Mouse (Mus musculus) midbrain, embryonic 13.5 days (tissue): ENCODE data around the gene Rbms3. TPM values are rescaled to one million over a fixed set of nuclear protein-coding genes. Genes with fewer than 3 reads are reported as not detected.
A peak's percentile ranks its signal among the peaks of the same experiment; 100 is the strongest.

ENCODE experiments used
- ATAC-seq: fragments of 200-750 bp; cut with Nextera tagmentation; 2 replicates; pipeline ENCODE4 v1.8.0; 2017; ENCODE audit warnings: mild to moderate bottlenecking, moderate TSS enrichment, moderate library complexity
- H3K27ac ChIP-seq: fragments of 300-500 bp; sonication (generic); 2 replicates; pipeline ENCODE4 v1.5.1; 2015; ENCODE audit warnings: inconsistent platforms, mild to moderate bottlenecking, moderate library complexity
- H3K27me3 ChIP-seq: fragments of 300-500 bp; sonication (generic); 2 replicates; pipeline ENCODE4 v1.6.1; 2015; ENCODE audit warnings: mild to moderate bottlenecking, inconsistent platforms
- H3K36me3 ChIP-seq: fragments of 300-500 bp; sonication (generic); 2 replicates; pipeline ENCODE4 v1.6.1; 2015; ENCODE audit warnings: mild to moderate bottlenecking, inconsistent platforms
- H3K4me1 ChIP-seq: fragments of 300-500 bp; sonication (generic); replicated peaks from 2 replicates; pipeline ENCODE4 v1.6.1; 2015; ENCODE audit warnings: inconsistent platforms
- H3K4me2 ChIP-seq: fragments of 300-500 bp; sonication (generic); replicated peaks from 2 replicates; pipeline ENCODE4 v1.6.1; 2015; ENCODE audit warnings: moderate library complexity, mild to moderate bottlenecking, inconsistent platforms
- H3K4me3 ChIP-seq: fragments of 300-500 bp; sonication (generic); replicated peaks from 2 replicates; pipeline ENCODE4 v1.5.1; 2015; ENCODE audit warnings: mild to moderate bottlenecking, inconsistent platforms
- H3K9ac ChIP-seq: fragments of 300-500 bp; sonication (generic); replicated peaks from 2 replicates; pipeline ENCODE4 v1.6.1; 2015; ENCODE audit warnings: mild to moderate bottlenecking, inconsistent platforms
- H3K9me3 ChIP-seq: fragments of 300-500 bp; sonication (generic); 2 replicates; pipeline ENCODE4 v1.6.1; 2016; ENCODE audit warnings: mild to moderate bottlenecking, inconsistent platforms
- WGBS: fragments of 180-500 bp; shearing (Covaris S2); methylation state at CpG from one replicate; pipeline ENCODE4 v1.1.7; 2015; 5-methylcytosine and 5-hydroxymethylcytosine counted together
- polyA plus RNA-seq: library from polyadenylated mRNA; unstranded; fragments of >200 nt; fragmentation: Nextera tagmentation; extraction: Ambion mirVana; gene quantifications from 2 replicates; pipeline ENCODE4 v1.2.1, GENCODE M21; 2015

Gene Rbms3
- polyA plus RNA-seq, result 25.7 and 30.8 TPM in 2 replicates

DNA sequence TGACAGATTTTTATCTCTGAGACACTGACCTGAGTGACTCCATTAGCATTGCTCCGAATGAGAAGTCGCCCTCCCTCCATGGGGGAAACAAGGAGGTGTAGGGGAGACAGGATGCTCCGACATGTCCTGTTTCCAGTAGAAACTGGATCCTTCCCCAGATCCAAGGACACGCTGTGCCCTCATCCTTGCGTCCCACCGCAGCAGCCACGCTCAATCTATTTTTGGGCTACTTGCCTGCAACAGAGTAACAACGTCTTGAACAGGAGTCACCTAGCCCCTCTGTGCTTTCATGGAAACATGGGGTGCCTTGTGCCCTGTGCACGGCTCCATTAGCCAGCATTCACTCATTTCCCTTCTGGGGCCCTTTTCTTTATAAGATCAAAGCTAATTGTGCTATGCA is at the start of gene Rbms3:
Gene Rbms3 (minus strand): TSS at position 143 of the 400 bp plus-strand sequence.
- no peaks in the 10 kb centered on the region for H3K36me3 ChIP-seq
- no peak within 1 kb of the TSS for H3K4me2 ChIP-seq
- WGBS, result 67% methylated on average over 9 of the region's 9 CpGs
- no peak within 1 kb of the TSS for H3K4me3 ChIP-seq
- 0 out of 2 replicates have a peak, but pooled peaks cover 4% of the 10 kb centered on the region for H3K9me3 ChIP-seq
- no peak for ATAC-seq
- H3K4me1 ChIP-seq, result peaks cover 16% of the 10 kb centered on the region; the same call in 1 of the 2 replicates
- 0 out of 2 replicates have a peak within 1 kb of the TSS, but pooled peaks have one; percentile 14 for H3K27ac ChIP-seq
- H3K9ac ChIP-seq, result no peak within 1 kb of the TSS
- no peaks in the 10 kb centered on the region for H3K27me3 ChIP-seq

DNA sequence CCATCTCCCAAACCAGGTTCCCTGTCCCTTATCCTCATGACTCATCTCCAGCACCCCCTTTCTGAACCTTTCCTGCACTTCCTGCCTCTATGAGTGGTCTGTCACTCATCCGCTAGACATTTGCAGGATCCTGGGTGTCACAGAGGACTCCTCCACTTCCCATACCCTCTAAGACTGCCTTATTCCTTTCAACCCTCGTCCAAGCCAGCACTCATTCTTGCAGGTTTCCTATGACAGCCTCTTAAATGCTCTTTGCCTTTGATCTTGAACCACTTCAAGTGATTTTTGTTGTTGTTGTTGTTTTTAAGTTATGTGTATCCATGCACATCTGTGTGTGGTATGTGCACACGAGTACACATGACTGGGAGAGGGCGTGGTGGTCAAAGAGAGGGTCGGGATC is 43.6 kb upstream of the Rbms3 start:
- Histone ChIP-seq H3K36me3 (no peaks in the 10 kb centered on the region), H3K27me3 (no peaks in the 10 kb centered on the region), H3K9ac (no peak overlapping the region), H3K4me1 (0 out of 2 replicates have a peak, but pooled peaks cover 3% of the 10 kb centered on the region), H3K4me3 (no peak overlapping the region), H3K9me3 (no peaks in the 10 kb centered on the region), H3K4me2 (no peak overlapping the region), H3K27ac (no peak overlapping the region)
- WGBS, result 87% methylated on average over 5 of the region's 5 CpGs
- no peak for ATAC-seq

DNA sequence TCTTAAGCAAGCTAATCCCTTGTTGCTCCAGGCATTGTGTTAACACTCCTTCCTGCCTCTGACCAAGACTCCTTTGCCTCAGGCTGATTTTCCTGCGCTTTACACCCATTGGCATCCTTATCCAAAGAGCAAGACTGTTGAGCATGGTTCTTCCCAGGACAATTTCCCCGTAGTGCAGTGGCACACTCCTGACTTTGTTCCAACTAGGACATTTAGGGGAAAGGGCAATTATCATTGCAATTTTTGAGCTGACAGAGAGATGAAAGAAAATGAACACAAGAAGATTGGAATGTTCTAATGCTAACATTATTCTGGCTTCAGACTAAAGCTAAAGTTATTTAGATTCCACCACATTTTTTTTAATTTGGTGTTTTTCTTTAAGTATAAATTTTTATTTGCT is 24.9 kb upstream of the Rbms3 start:
- 85% methylated on average over 2 of the region's 2 CpGs for WGBS
- no peaks in the 10 kb centered on the region for H3K27me3 ChIP-seq
- no peak for ATAC-seq
- H3K27ac ChIP-seq, result no peak overlapping the region
- H3K4me2 ChIP-seq, result no peak overlapping the region
- H3K4me3 ChIP-seq, result no peak overlapping the region
- H3K9ac ChIP-seq, result no peak overlapping the region
- H3K36me3 ChIP-seq, result no peaks in the 10 kb centered on the region
- H3K4me1 ChIP-seq, result no peaks in the 10 kb centered on the region
- H3K9me3 ChIP-seq, result no peaks in the 10 kb centered on the region

DNA sequence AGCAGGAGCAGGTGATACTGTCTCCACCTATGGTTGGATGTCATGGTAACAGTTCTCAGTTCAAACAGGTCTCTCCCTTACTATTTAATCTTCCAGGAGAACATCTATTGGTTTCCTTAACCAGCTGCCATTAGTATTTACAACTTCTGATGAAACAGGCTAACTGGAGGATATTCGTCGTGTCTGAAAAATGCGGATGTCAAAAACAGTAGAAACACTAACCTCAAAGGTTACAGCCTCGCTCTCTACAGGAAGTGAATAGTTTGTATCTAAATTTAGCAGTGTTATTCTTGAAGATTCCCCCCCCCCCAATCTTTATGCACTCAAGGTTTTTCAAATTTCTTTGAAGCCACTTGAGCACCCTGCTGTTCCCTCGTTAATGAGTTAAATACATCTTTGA is 23.9 kb upstream of the Rbms3 start:
- H3K9ac ChIP-seq, result no peak overlapping the region
- no peak for ATAC-seq
- H3K4me1 ChIP-seq, result no peaks in the 10 kb centered on the region
- no peak overlapping the region for H3K4me2 ChIP-seq
- no peaks in the 10 kb centered on the region for H3K9me3 ChIP-seq
- H3K27ac ChIP-seq, result no peak overlapping the region
- no peaks in the 10 kb centered on the region for H3K36me3 ChIP-seq
- H3K4me3 ChIP-seq, result no peak overlapping the region
- H3K27me3 ChIP-seq, result no peaks in the 10 kb centered on the region
- 80% methylated on average over 5 of the region's 5 CpGs for WGBS

DNA sequence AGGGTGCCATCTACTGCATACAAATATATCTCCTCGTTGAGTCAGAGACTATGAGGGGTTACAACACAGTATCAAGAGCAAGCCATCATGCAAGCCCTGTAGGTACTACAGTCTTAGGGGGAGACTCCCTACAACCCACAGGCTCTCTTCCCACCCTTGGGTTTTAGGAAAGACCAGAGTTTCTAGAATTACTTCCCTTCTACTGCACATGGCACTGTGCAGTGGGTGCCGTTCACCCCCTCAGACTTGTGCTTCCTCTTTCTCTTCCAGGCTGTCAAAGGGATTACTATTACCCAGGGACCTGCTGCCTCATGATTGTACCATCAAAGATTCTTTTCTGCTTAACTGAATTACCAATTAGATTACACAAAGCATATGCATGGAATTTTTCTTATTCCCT is 16.4 kb upstream of the Rbms3 start:
- no peaks in the 10 kb centered on the region for H3K27me3 ChIP-seq
- 77% methylated on average over 2 of the region's 2 CpGs for WGBS

DNA sequence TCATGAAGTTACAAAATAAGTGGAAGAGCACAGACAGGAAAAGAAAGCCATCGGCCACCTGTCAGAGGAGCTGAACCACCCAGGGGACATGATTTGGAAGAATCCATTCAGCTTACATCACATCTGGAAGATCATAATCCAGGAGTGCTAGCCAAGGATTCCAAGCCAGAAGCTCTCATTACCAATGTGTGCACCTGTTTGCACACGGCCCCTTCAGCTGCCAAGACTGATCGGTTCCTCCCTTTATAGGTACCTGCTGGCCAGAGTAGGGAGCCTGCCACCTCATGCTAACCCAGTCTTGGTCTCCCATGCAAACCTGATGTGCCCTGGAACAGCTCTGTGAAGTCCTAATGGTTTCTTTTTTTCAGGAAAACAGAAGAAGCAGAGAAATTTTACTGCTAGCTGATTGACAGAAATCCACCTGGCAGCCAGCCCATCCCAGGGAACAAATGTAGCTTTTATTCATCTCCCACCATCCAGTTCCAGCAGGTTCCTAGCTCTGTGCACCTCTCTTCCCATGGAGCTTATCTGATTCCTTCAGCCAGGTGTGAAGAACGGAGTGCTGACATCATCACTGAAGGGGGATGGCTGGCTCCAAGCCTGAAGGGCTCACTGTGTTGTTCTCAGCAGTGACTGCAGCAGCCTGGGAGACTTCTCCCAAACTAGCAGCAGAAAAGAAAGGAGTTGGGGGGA is 11.5 kb upstream of the Rbms3 start:
- WGBS, result 90% methylated on average over 4 of the region's 4 CpGs
- Histone ChIP-seq H3K4me1 (no peaks in the 10 kb centered on the region; the same call in 1 of the 2 replicates), H3K4me2 (no peak overlapping the region), H3K27me3 (no peaks in the 10 kb centered on the region), H3K4me3 (no peak overlapping the region), H3K9ac (no peak overlapping the region), H3K36me3 (no peaks in the 10 kb centered on the region), H3K27ac (no peak overlapping the region), H3K9me3 (no peaks in the 10 kb centered on the region)
- no peak for ATAC-seq

More for the DNA sequence above, 16.4 kb upstream of the Rbms3 start:
- Histone ChIP-seq H3K4me1 (no peaks in the 10 kb centered on the region; the same call in 1 of the 2 replicates), H3K4me2 (no peak overlapping the region), H3K9me3 (no peaks in the 10 kb centered on the region), H3K36me3 (no peaks in the 10 kb centered on the region), H3K4me3 (no peak overlapping the region), H3K27ac (no peak overlapping the region), H3K9ac (no peak overlapping the region)
- no peak for ATAC-seq

DNA sequence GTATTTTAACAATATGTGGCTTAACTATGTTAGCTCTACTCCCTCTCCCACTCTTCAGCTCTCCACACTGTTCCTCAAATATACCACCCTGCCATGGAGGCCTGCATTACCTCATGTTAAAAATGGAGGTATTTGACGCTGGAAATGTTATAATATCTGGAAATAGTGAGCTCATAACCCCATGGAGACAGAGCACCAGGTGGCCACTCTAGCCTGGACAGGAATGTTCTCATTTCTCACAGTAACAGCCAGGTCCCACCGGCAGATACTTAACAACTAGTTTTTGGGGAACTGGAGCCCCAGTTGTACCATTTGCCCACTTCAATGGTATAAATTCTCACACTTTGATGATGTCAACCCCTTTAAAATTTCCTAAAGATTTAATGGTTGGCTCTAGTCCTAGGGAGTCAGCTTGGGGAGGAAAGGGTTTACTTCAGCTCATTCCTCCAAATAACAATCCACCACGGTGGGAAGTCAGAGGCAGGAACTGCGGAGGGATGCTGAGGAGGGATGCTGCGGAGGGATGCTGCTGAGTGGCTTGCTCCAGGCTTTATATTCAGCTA is 9.0 kb upstream of the Rbms3 start:
- no peaks in the 10 kb centered on the region for H3K36me3 ChIP-seq
- no peak overlapping the region for H3K9ac ChIP-seq
- no peak overlapping the region for H3K4me3 ChIP-seq
- H3K4me1 ChIP-seq, result no peaks in the 10 kb centered on the region
- H3K9me3 ChIP-seq, result no peaks in the 10 kb centered on the region
- H3K4me2 ChIP-seq, result no peak overlapping the region
- WGBS, result 84% methylated on average over 5 of the region's 5 CpGs
- ATAC-seq, result no peak
- H3K27ac ChIP-seq, result no peak overlapping the region
- no peaks in the 10 kb centered on the region for H3K27me3 ChIP-seq

DNA sequence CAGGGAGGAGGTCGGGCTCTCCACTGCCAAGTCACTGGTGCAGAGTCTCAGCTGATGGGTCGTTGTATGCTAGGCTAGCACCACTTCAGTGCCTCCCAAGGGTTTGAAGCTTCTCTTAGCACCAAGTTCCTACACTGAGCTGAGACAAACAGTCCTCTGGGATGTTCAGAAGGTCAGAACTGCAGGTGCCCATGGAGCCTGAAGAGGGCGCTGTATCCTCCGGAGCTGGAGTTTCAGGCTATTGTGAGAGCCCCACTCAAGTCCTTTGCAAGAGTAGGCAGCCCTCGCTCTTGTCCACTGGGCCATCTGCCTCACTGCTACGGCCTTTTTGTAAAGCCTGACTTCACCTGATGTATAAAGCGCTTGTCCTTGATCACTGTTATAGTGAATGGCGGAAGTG is 6.8 kb upstream of the Rbms3 start:
- WGBS, result 73% methylated on average over 8 of the region's 8 CpGs
- Histone ChIP-seq H3K36me3 (no peaks in the 10 kb centered on the region), H3K27ac (no peak overlapping the region), H3K4me3 (no peak overlapping the region), H3K27me3 (no peaks in the 10 kb centered on the region), H3K9ac (no peak overlapping the region), H3K9me3 (0 out of 2 replicates have a peak, but pooled peaks cover 4% of the 10 kb centered on the region), H3K4me1 (0 out of 2 replicates have a peak, but pooled peaks cover 4% of the 10 kb centered on the region), H3K4me2 (no peak overlapping the region)
- no peak for ATAC-seq

DNA sequence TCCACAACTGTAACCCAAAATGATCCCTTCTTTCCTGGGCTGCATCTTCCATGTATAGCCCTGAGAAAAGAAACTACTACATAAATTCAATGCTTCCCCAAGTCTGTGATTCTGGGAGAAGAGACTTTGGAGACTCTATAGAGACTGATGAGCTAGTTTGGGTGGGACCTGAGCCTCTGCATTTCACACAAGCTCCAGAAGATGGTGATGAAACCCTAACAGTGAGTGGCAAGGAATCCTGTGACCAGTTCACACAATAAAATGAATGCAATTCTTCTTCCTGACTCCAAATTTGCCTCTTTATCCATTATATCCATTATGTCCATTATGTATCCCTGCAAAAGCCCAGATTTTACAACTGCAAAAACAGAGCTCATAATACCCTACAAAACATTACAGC is 2.5 kb downstream of the Rbms3 start:
- Histone ChIP-seq H3K27ac (no peak overlapping the region), H3K36me3 (no peaks in the 10 kb centered on the region), H3K27me3 (no peaks in the 10 kb centered on the region), H3K9ac (no peak overlapping the region), H3K4me2 (no peak overlapping the region), H3K4me3 (no peak overlapping the region), H3K9me3 (0 out of 2 replicates have a peak, but pooled peaks cover 4% of the 10 kb centered on the region), H3K4me1 (peaks cover 12% of the 10 kb centered on the region; the same call in 1 of the 2 replicates)
- no peak for ATAC-seq

DNA sequence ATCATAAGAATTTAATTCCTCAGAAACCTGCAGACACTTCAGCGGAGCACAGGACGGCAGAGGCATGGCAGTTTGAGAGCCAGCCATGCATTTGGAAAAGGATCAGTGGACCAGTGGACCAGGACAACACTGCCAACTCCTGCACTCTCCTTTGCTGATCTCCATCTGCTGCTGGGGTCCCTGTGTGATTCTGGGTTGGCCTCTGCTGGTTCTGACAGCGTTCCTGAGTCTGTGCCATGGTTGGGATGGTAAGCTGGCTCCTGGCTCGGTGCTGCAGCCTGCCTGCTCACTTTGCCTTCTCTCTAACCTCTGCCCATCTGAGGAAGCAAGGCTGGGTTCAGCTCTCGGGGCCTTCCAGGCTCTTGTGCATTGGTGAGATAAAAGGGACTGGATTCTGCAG is 28.9 kb downstream of the Rbms3 start:
- no peaks in the 10 kb centered on the region for H3K36me3 ChIP-seq
- no peak for ATAC-seq
- H3K9ac ChIP-seq, result no peak overlapping the region
- peaks cover 5% of the 10 kb centered on the region; the same call in 1 of the 2 replicates for H3K4me1 ChIP-seq
- H3K4me2 ChIP-seq, result no peak overlapping the region
- no peak overlapping the region for H3K27ac ChIP-seq
- no peak overlapping the region for H3K4me3 ChIP-seq
- no peaks in the 10 kb centered on the region for H3K27me3 ChIP-seq
- no peaks in the 10 kb centered on the region for H3K9me3 ChIP-seq
- WGBS, result 77% methylated on average over 5 of the region's 5 CpGs

DNA sequence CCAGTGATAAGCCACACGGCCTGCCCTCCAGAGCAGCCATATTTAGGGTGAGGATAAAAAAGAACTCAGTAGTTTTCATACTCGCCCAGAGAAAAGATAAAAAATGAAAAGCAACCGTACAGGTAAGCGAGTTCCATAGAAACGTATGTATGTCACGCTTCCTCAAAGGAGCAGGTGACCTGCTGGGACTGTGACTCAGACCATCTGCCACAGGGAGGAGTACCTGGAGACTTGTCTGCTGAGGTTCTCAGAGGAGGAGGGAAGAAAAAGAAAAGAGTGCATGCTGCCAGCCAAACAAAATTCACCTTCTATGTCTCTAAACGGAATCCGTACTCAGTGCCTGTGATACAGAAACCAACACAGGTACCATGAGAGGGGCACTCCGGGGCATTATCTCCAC is 30.4 kb downstream of the Rbms3 start:
- no peak overlapping the region for H3K9ac ChIP-seq
- H3K4me2 ChIP-seq, result no peak overlapping the region
- peaks cover 7% of the 10 kb centered on the region; the same call in 1 of the 2 replicates for H3K4me1 ChIP-seq
- H3K36me3 ChIP-seq, result no peaks in the 10 kb centered on the region
- H3K27ac ChIP-seq, result no peak overlapping the region
- H3K27me3 ChIP-seq, result no peaks in the 10 kb centered on the region
- ATAC-seq, result no peak
- H3K4me3 ChIP-seq, result no peak overlapping the region
- no peaks in the 10 kb centered on the region for H3K9me3 ChIP-seq
- WGBS, result 92% methylated on average over 9 of the region's 9 CpGs

DNA sequence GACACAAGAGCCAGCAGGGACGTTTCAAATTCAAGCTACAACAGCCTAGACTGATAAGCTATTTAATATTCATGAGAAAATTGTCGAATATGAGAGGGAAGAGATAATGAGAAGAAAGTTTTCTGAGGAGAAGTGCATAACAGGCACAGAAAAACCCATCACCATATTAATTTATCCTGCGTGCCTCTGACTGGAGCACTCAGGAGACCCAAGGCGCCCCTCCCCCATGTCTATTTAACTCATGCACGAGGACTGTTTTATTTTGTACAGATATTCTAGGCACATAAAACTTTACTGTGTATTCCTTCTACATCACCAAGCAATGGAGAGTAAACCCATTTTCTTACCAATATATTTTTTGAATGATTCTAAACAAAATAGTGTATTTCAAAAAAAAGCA is 33.6 kb downstream of the Rbms3 start:
- Histone ChIP-seq H3K27ac (no peak overlapping the region), H3K27me3 (no peaks in the 10 kb centered on the region), H3K4me3 (no peak overlapping the region), H3K36me3 (no peaks in the 10 kb centered on the region), H3K9me3 (no peaks in the 10 kb centered on the region), H3K4me1 (peaks cover 7% of the 10 kb centered on the region; the same call in 1 of the 2 replicates), H3K9ac (no peak overlapping the region), H3K4me2 (no peak overlapping the region)
- no peak for ATAC-seq
- 41% methylated on average over 5 of the region's 5 CpGs for WGBS
